Mouse (Mus musculus): ENCODE results near the gene Paqr3.

- TF ChIP-seq CTCF (IDR thresholded peaks at IDR 0.05; ENCODE audit: extremely low read depth, insufficient read depth, low read length): no peak
- no peak for TF ChIP-seq POLR2A (IDR thresholded peaks at IDR 0.05; ENCODE audit: extremely low read depth, insufficient read depth, low read length)
These were observed 15.9 kb upstream of the Paqr3 start for GRCm38 (mm10) chr5:97127284-97127683.
